Mouse (Mus musculus) ES-Bruce4 (cell line): Measurements from ENCODE around the gene Taok3. TPM values are rescaled to one million over a fixed set of nuclear protein-coding genes. Genes with fewer than 3 reads are reported as not detected.
A peak's percentile ranks its signal among the peaks of the same experiment; 100 is the strongest.

Experiments used
- H3K27ac ChIP-seq: 2 replicates; pipeline ENCODE4 v1.5.1; 2012; ENCODE audit warnings: low read length, inconsistent platforms; ENCODE audit not compliant: insufficient read depth
- H3K27me3 ChIP-seq: 2 replicates; pipeline ENCODE4 v1.6.1; 2012; ENCODE audit warnings: mild to moderate bottlenecking, low read length, inconsistent platforms; ENCODE audit not compliant: control insufficient read depth, poor library complexity, insufficient read depth, severe bottlenecking
- H3K36me3 ChIP-seq: 2 replicates; pipeline ENCODE4 v1.6.1; 2012; ENCODE audit warnings: inconsistent platforms, mild to moderate bottlenecking, low read length, moderate library complexity; ENCODE audit not compliant: control insufficient read depth, poor library complexity, insufficient read depth, severe bottlenecking
- H3K4me1 ChIP-seq: one replicate; pipeline ENCODE4 v1.8.1; 2011; ENCODE audit warnings: low read length; ENCODE audit not compliant: control insufficient read depth, insufficient read depth
- H3K4me3 ChIP-seq: 2 replicates; pipeline ENCODE4 v1.5.1; 2011; ENCODE audit warnings: low read depth, mild to moderate bottlenecking, low read length
- H3K9ac ChIP-seq: 2 replicates; pipeline ENCODE4 v1.6.1; 2012; ENCODE audit warnings: low read depth, mild to moderate bottlenecking, inconsistent platforms; ENCODE audit not compliant: poor library complexity, severe bottlenecking
- H3K9me3 ChIP-seq: replicated peaks from 2 replicates; pipeline ENCODE4 v1.6.1; 2012; ENCODE audit warnings: mild to moderate bottlenecking, low read length, inconsistent platforms; ENCODE audit not compliant: control insufficient read depth, poor library complexity, insufficient read depth, severe bottlenecking
- CTCF ChIP-seq: IDR thresholded peaks from one replicate; pipeline ENCODE4 v1.8.1; 2011; ENCODE audit warnings: low read depth, low read length
- EP300 ChIP-seq: IDR thresholded peaks from 2 replicates; pipeline ENCODE4 v1.6.1; 2011; ENCODE audit warnings: low read depth, low read length; ENCODE audit not compliant: insufficient read depth
- POLR2A ChIP-seq: IDR thresholded peaks from one replicate; pipeline ENCODE4 v1.8.1; 2011; ENCODE audit warnings: low read length; ENCODE audit not compliant: insufficient read depth
- polyA plus RNA-seq: library from polyadenylated mRNA; stranded (reverse); fragments of >200 nt; gene quantifications from 2 replicates; pipeline ENCODE4 v1.2.4, GENCODE M21; 2011; ENCODE audit warnings: low read depth; ENCODE audit not compliant: missing spikeins, insufficient read depth, insufficient read length

The Taok3 gene
- polyA plus RNA-seq, result 23.1 and 27.3 TPM in 2 replicates

- no peak for TF ChIP-seq CTCF
- TF ChIP-seq EP300, result 0 out of 2 replicates have a peak, but pooled peaks have one; percentile 23
- TF ChIP-seq POLR2A, result peak; percentile 69
- H3K4me3 ChIP-seq, result peak within 1 kb of the TSS; percentile 91
- no peak within 1 kb of the TSS for H3K27ac ChIP-seq
- H3K9me3 ChIP-seq, result no peaks in the 10 kb centered on the region
- H3K4me1 ChIP-seq, result no peaks in the 10 kb centered on the region
- no peaks in the 10 kb centered on the region for H3K27me3 ChIP-seq
- H3K9ac ChIP-seq, result peak within 1 kb of the TSS; percentile 67
- no peaks in the 10 kb centered on the region for H3K36me3 ChIP-seq
Observed at GRCm38 (mm10) chr5:117119777-117120488, at the start of gene Taok3. Gene Taok3, plus strand, starts transcription at chr5:117120129.

GRCm38 (mm10) chr5:117087718-117088117 is 32.2 kb upstream of the Taok3 start:
- Histone ChIP-seq H3K27me3 (0 out of 2 replicates have a peak, but pooled peaks cover 1% of the 10 kb centered on the region), H3K36me3 (peaks cover 8% of the 10 kb centered on the region), H3K4me3 (no peak overlapping the region), H3K9me3 (no peaks in the 10 kb centered on the region), H3K4me1 (no peaks in the 10 kb centered on the region), H3K27ac (no peak overlapping the region), H3K9ac (no peak overlapping the region)
- TF ChIP-seq POLR2A, result no peak
- no peak for TF ChIP-seq EP300
- TF ChIP-seq CTCF, result no peak

DNA sequence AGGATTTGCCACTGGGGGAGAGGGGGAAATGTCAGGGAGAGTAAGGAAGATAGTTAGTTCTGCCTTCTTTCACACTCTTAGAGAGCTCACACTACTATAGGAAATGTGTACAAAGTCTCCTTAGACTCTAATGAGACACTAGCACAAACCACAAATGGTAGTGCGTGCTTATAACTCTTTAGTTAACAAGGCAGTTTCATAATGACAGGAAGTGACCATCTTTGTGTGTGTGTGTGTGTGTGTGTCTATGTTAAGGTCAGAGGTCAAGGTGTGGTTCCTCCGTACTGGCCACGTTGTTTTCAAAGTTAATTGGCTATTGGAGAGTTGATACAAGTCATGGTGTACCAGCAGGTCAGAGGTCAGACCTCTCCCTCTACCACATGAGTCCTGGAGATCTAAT is 30.8 kb upstream of the Taok3 start:
- no peak overlapping the region for H3K4me3 ChIP-seq
- H3K4me1 ChIP-seq, result no peaks in the 10 kb centered on the region
- H3K36me3 ChIP-seq, result peaks cover 8% of the 10 kb centered on the region
- no peaks in the 10 kb centered on the region for H3K27me3 ChIP-seq
- H3K9ac ChIP-seq, result no peak overlapping the region
- H3K9me3 ChIP-seq, result no peaks in the 10 kb centered on the region
- TF ChIP-seq CTCF (no peak), POLR2A (no peak), EP300 (no peak)
- no peak overlapping the region for H3K27ac ChIP-seq

GRCm38 (mm10) chr5:117089786-117090185 is 30.1 kb upstream of the Taok3 start:
- TF ChIP-seq POLR2A (no peak), EP300 (no peak), CTCF (no peak)
- H3K9ac ChIP-seq, result no peak overlapping the region
- no peaks in the 10 kb centered on the region for H3K27me3 ChIP-seq
- H3K4me1 ChIP-seq, result no peaks in the 10 kb centered on the region
- H3K27ac ChIP-seq, result no peak overlapping the region
- no peak overlapping the region for H3K4me3 ChIP-seq
- H3K36me3 ChIP-seq, result peaks cover 8% of the 10 kb centered on the region
- no peaks in the 10 kb centered on the region for H3K9me3 ChIP-seq

GRCm38 (mm10) chr5:117094431-117094830 is 25.5 kb upstream of the Taok3 start:
- Histone ChIP-seq H3K9ac (no peak overlapping the region), H3K27ac (no peak overlapping the region), H3K4me3 (no peak overlapping the region), H3K4me1 (no peaks in the 10 kb centered on the region), H3K36me3 (peaks cover 8% of the 10 kb centered on the region), H3K27me3 (no peaks in the 10 kb centered on the region), H3K9me3 (no peaks in the 10 kb centered on the region)
- TF ChIP-seq CTCF (peak; percentile 87), EP300 (no peak)

GRCm38 (mm10) chr5:117096716-117097115 is 23.2 kb upstream of the Taok3 start:
- Histone ChIP-seq H3K4me1 (no peaks in the 10 kb centered on the region), H3K9ac (no peak overlapping the region), H3K27ac (no peak overlapping the region), H3K9me3 (no peaks in the 10 kb centered on the region), H3K27me3 (no peaks in the 10 kb centered on the region), H3K4me3 (no peak overlapping the region), H3K36me3 (peaks cover 5% of the 10 kb centered on the region)
- TF ChIP-seq EP300 (no peak), CTCF (peak; percentile 53)
